Mouse (Mus musculus): Measurements from ENCODE around the gene Gm42421.

Gene Gm42421

GRCm38 (mm10) chr5:143936156-143936555 is 8.2 kb downstream of the Gm42421 start:
- DNase-seq (ENCODE audit: low spot score in 2 of 2), result no peak

GRCm38 (mm10) chr5:143941588-143941987 is 13.6 kb downstream of the Gm42421 start:
- no peak for DNase-seq (ENCODE audit: low spot score in 2 of 2)

GRCm38 (mm10) chr5:143943231-143944125 is 15.5 kb downstream of the Gm42421 start:
- peak in 1 of 2 experiments; percentile 9 for DNase-seq (ENCODE audit: low spot score in 2 of 2)

- DNase-seq (ENCODE audit: low spot score in 2 of 2), result no peak
Observed at GRCm38 (mm10) chr5:143948361-143948760, 20.4 kb downstream of the Gm42421 start.

GRCm38 (mm10) chr5:143950016-143950415 is 22.0 kb downstream of the Gm42421 start:
- no peak for DNase-seq (ENCODE audit: low spot score in 2 of 2)

GRCm38 (mm10) chr5:143957101-143957500 is 29.1 kb downstream of the Gm42421 start:
- no peak for DNase-seq (ENCODE audit: low spot score in 2 of 2)

- DNase-seq (ENCODE audit: low spot score in 2 of 2), result no peak
Observed at GRCm38 (mm10) chr5:143959551-143959950, 31.6 kb downstream of the Gm42421 start.

GRCm38 (mm10) chr5:143961176-143961575 is 33.2 kb downstream of the Gm42421 start:
- no peak for DNase-seq (ENCODE audit: low spot score in 2 of 2)

- no peak for DNase-seq (ENCODE audit: low spot score in 2 of 2)
Observed at GRCm38 (mm10) chr5:143965586-143966345, 37.8 kb downstream of the Gm42421 start.

- DNase-seq (ENCODE audit: low spot score in 2 of 2), result no peak
Observed at GRCm38 (mm10) chr5:143966671-143967070, 38.7 kb downstream of the Gm42421 start.

GRCm38 (mm10) chr5:143972628-143973027 is 44.7 kb downstream of the Gm42421 start:
- DNase-seq (ENCODE audit: low spot score in 2 of 2), result no peak

GRCm38 (mm10) chr5:143974931-143975630 is 47.1 kb downstream of the Gm42421 start:
- peak; percentile 72 to 83 for DNase-seq (ENCODE audit: low spot score in 2 of 2)

- DNase-seq (ENCODE audit: low spot score in 2 of 2), result no peak
Observed at GRCm38 (mm10) chr5:143975631-143975933, 47.6 kb downstream of the Gm42421 start.

- no peak for DNase-seq (ENCODE audit: low spot score in 2 of 2)
Observed at GRCm38 (mm10) chr5:143976232-143976631, 48.3 kb downstream of the Gm42421 start.

- peak; percentile 50 to 80 for DNase-seq (ENCODE audit: low spot score in 2 of 2)
Observed at GRCm38 (mm10) chr5:143976726-143977431, 48.9 kb downstream of the Gm42421 start.

- no peak for DNase-seq (ENCODE audit: low spot score in 2 of 2)
Observed at GRCm38 (mm10) chr5:143980858-143981257, 52.9 kb downstream of the Gm42421 start.

GRCm38 (mm10) chr5:143982361-143982760 is 54.4 kb downstream of the Gm42421 start:
- no peak for DNase-seq (ENCODE audit: low spot score in 2 of 2)

- no peak for DNase-seq (ENCODE audit: low spot score in 2 of 2)
Observed at GRCm38 (mm10) chr5:143985381-143985780, 57.4 kb downstream of the Gm42421 start.
